Mouse (Mus musculus) cerebellum, adult 2 months (tissue): ENCODE measurements around the gene R3hdml. TPM values are rescaled to one million over a fixed set of nuclear protein-coding genes. Genes with fewer than 3 reads are reported as not detected.

Experiments
- DNase-seq, 2 experiments: peaks; one replicate each; pipeline ENCODE4 v3.0.0; 2021
- H3K27ac ChIP-seq: fragments of 200-500 bp; 2 replicates; pipeline ENCODE4 v1.5.1; 2012; ENCODE audit warnings: low read length, control low read depth, inconsistent platforms; ENCODE audit not compliant: insufficient read depth
- H3K27me3 ChIP-seq: fragments of 200-500 bp; 2 replicates; pipeline ENCODE4 v1.6.1; 2012; ENCODE audit warnings: inconsistent platforms, mild to moderate bottlenecking, low read length, moderate library complexity; ENCODE audit not compliant: control insufficient read depth, insufficient read depth
- H3K4me1 ChIP-seq: fragments of 200-500 bp; 2 replicates; pipeline ENCODE4 v1.6.1; 2011; ENCODE audit warnings: low read length; ENCODE audit not compliant: control insufficient read depth, insufficient read depth
- H3K4me3 ChIP-seq: fragments of 200-500 bp; replicated peaks from 2 replicates; pipeline ENCODE3; 2011; ENCODE audit warnings: mild to moderate bottlenecking, low read depth, low read length, control low read depth; ENCODE audit not compliant: insufficient read depth
- CTCF ChIP-seq: fragments of 200-500 bp; IDR thresholded peaks from 2 replicates; pipeline ENCODE4 v1.5.1; 2011; ENCODE audit warnings: low read depth, mild to moderate bottlenecking, control low read depth, low read length, moderate library complexity, borderline replicate concordance; ENCODE audit not compliant: insufficient read depth
- POLR2A ChIP-seq: fragments of 200-500 bp; IDR thresholded peaks from 2 replicates; pipeline ENCODE4 v1.6.1; 2011; ENCODE audit warnings: low read length, control low read depth, borderline replicate concordance; ENCODE audit not compliant: insufficient read depth
- WGBS: fragments of 180-500 bp; shearing (Covaris S2); methylation state at CpG from one replicate; pipeline ENCODE4 v1.1.7; 2018; 5-methylcytosine and 5-hydroxymethylcytosine counted together
- polyA plus RNA-seq: library from polyadenylated mRNA; depleted of rRNA; stranded (reverse); fragments of >200 nt; gene quantifications from 2 replicates; pipeline ENCODE4 v1.2.3, GENCODE M21; 2012

R3hdml gene
- polyA plus RNA-seq, 1 experiment, result not detected

GRCm38 (mm10) chr2:163481539-163482029, 10.5 kb upstream of the R3hdml start:
- Histone ChIP-seq H3K27me3 (no peaks in the 10 kb centered on the region), H3K4me3 (no peak overlapping the region), H3K27ac (no peak overlapping the region), H3K4me1 (no peaks in the 10 kb centered on the region)
- no peak for DNase-seq
- WGBS, result 10% methylated on average over 21 of the region's 21 CpGs
- TF ChIP-seq CTCF (no peak), POLR2A (no peak)

DNA sequence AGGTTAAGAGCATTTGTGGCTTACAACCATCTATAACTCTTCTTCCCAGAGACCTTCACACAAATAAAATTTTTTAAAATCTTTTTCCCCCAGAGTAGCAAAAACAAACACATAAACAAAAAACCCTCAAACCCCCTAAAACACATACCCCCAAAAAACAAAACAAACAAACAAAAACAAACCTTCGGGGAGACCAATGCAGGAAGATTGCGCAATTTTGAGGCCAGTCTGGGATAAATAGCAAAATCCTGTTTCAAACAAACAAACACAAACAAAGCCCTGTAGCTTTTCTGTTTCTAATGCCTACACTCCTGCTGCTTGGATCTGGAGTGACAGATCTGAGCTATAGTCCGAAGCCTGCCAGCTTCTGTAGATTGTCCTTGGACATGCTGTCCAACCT, 4.8 kb upstream of the R3hdml start:
- no peak overlapping the region for H3K4me3 ChIP-seq
- TF ChIP-seq POLR2A, result no peak
- TF ChIP-seq CTCF, result no peak
- H3K27me3 ChIP-seq, result no peaks in the 10 kb centered on the region
- H3K27ac ChIP-seq, result no peak overlapping the region
- no peak for DNase-seq
- WGBS, result 91% methylated on average over 3 of the region's 3 CpGs
- no peaks in the 10 kb centered on the region for H3K4me1 ChIP-seq

DNA sequence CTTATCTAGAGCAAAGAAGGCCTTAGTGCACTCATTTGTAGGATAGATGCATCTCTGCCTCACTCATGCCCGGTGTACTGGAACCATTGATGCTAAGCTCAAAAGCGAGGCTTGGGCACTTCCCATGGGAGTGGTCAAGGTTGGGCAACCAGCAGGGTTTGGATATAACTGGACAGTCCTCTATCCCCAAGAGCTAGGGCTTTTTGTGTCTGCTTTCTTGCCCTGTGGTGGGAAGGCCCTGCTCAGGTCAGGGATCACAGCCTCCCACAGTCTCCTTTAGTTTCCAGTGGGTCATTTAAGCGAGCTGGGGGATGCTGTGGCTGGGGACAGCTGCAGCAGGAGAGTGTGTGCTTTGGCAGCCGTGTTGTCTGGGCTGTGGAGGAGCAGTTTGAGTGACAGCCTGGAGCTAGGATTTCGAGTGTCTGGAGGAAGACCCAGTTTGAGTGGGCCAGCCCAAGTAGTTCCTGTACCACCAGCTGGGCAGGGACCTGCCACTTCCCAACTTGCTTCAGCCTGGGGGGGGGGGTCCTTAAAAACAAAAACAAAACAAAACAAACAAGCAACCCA, 2.3 kb upstream of the R3hdml start:
- DNase-seq, result no peak
- no peak overlapping the region for H3K27ac ChIP-seq
- 47% methylated on average over 5 of the region's 5 CpGs for WGBS

DNA sequence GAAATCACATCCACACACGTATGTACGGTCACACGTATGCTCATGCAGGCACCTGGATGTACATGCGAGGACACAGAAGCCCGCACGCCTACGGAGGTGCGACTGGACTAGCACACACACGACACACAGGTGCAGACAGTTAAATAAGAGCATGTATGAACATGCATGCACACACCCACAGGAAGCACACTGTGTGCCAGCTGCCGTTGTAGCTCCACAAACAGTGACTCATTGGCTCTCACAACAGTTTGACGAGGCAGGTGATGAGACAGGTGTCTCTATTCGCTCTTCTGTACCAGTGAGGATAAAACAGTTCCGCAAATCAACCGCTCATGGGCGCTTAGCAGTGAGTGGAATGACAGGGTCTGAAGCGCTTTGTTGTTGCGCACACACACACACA, 1.5 kb upstream of the R3hdml start:
- no peak overlapping the region for H3K4me3 ChIP-seq
- WGBS, result 90% methylated on average over 17 of the region's 17 CpGs
- H3K27ac ChIP-seq, result no peak overlapping the region
- TF ChIP-seq POLR2A, result no peak
- no peak for TF ChIP-seq CTCF
- no peaks in the 10 kb centered on the region; the same call in 1 of the 2 replicates for H3K4me1 ChIP-seq
- DNase-seq, result no peak
- no peaks in the 10 kb centered on the region for H3K27me3 ChIP-seq

More for the DNA sequence above, 2.3 kb upstream of the R3hdml start:
- no peak for TF ChIP-seq CTCF
- TF ChIP-seq POLR2A, result no peak
- no peaks in the 10 kb centered on the region for H3K27me3 ChIP-seq
- no peak overlapping the region for H3K4me3 ChIP-seq
- H3K4me1 ChIP-seq, result no peaks in the 10 kb centered on the region; the same call in 1 of the 2 replicates

DNA sequence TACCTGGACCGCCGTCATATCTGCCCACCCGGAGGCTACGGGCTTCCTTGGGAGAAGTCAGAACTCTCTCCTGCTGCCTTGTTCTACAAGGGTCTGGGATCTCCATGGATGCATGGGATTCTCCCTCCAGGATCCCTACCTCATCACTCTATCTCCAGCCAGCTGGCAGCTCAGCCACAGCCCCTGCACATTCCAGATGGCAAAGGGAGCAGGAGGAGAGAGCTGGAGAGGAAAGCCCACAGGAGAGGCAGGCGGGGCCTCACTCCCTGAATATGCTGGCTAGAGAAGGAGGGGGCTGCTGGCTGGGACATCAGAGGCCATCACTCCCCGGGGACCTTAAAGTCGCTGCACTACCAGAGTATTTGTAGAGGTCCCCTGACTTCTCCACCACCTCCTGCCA, 767 bp upstream of the R3hdml start:
- H3K27ac ChIP-seq, result no peak overlapping the region
- no peaks in the 10 kb centered on the region for H3K27me3 ChIP-seq
- no peak for TF ChIP-seq POLR2A
- no peak for TF ChIP-seq CTCF
- H3K4me3 ChIP-seq, result no peak overlapping the region
- DNase-seq, result no peak
- no peaks in the 10 kb centered on the region; the same call in 1 of the 2 replicates for H3K4me1 ChIP-seq
- WGBS, result 21% methylated on average over 7 of the region's 7 CpGs

GRCm38 (mm10) chr2:163493031-163493430, 913 bp downstream of the R3hdml start:
- TF ChIP-seq CTCF, result no peak
- TF ChIP-seq POLR2A, result no peak
- WGBS, result 45% methylated on average over 5 of the region's 5 CpGs
- Histone ChIP-seq H3K27me3 (no peaks in the 10 kb centered on the region), H3K27ac (no peak overlapping the region), H3K4me1 (no peaks in the 10 kb centered on the region; the same call in 1 of the 2 replicates), H3K4me3 (no peak overlapping the region)
- no peak for DNase-seq

GRCm38 (mm10) chr2:163493976-163494375, 1.9 kb downstream of the R3hdml start:
- no peak for DNase-seq
- no peak for TF ChIP-seq POLR2A
- TF ChIP-seq CTCF, result no peak
- H3K27me3 ChIP-seq, result no peaks in the 10 kb centered on the region
- no peak overlapping the region for H3K27ac ChIP-seq
- H3K4me3 ChIP-seq, result no peak overlapping the region
- no peaks in the 10 kb centered on the region; the same call in 1 of the 2 replicates for H3K4me1 ChIP-seq
- WGBS, result 21% methylated on average over 5 of the region's 5 CpGs

DNA sequence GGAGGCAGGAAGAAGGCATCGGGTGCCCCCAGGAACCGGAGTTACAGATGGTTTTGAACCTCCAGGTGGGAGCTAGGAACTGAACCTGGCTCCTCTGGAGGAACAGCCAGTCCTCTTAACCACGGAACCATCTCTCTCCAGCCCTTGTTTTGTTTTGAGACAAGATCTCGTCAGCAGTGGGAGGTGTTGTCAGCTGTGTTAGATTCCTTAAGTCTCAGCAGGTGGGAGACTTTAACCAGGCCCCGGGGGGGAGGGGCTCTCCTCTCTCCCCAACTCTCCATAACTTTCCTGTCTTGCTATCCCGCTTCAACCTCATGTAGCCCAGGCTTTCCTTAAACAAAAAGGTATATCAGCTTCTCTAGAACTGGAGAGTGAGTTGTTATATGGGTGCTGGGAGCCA, 2.3 kb downstream of the R3hdml start:
- Histone ChIP-seq H3K27ac (no peak overlapping the region), H3K27me3 (no peaks in the 10 kb centered on the region), H3K4me1 (no peaks in the 10 kb centered on the region; the same call in 1 of the 2 replicates), H3K4me3 (no peak overlapping the region)
- no peak for DNase-seq
- 40% methylated on average over 6 of the region's 6 CpGs for WGBS
- TF ChIP-seq CTCF (no peak), POLR2A (no peak)
